Mouse (Mus musculus): ENCODE data around the gene Lingo2. TPM values are rescaled to one million over a fixed set of nuclear protein-coding genes. Genes with fewer than 3 reads are reported as not detected.
"Not testable (repeated sequence)": the region's sequence is repeated elsewhere in the genome, so short reads cannot be mapped to it uniquely, and the experiment has no call there.

The Lingo2 gene
- polyA plus RNA-seq, 1 experiment from 2014 or later: 1.0 TPM

DNA sequence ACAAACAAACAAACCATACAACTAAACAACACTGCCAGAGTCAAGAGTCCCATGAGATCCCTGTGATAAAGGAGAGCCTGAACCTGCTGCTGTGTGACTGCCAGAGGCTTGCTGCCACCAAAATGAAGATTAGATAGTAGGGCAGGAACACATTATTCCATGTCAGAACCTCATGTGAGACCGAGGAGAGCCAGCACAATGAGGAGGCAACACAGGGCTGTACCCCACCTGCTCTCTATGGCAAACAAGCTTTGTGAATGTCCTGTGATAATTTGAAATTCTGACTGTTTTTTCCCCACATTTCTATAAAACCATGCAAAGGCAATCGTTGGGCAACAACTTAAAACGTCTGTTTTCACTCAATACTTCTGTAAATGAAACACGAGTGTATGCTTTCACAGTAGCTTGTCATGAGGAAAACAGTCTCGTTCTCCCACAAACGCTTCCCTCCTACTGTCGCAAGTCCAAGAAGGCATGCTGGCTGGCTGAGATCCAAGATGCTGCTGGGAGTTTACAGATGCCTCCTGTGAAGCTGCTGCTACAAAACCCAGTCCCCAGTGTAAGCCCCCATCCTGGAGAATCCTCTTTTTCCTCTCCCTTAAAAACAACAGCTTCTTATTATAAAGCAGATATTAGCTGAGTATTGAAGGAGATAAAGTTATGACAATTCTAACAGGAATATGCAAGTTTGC lies 765.2 kb downstream of the Lingo2 start:
- Histone ChIP-seq H3K9me3 (no peaks in the 10 kb centered on the region), H3K4me1 (no peaks in the 10 kb centered on the region), H3K27me3 (ENCODE audit: poor library complexity, severe bottlenecking) (no peaks in the 10 kb centered on the region), H3K4me3 (no peak overlapping the region), H3K27ac (no peak overlapping the region), H3K36me3 (replicated peaks) (no peaks in the 10 kb centered on the region)
- DNase-seq (ENCODE audit: extremely low spot score, low spot score): no peak
- WGBS: 75% methylated on average over 7 of the region's 7 CpGs

DNA sequence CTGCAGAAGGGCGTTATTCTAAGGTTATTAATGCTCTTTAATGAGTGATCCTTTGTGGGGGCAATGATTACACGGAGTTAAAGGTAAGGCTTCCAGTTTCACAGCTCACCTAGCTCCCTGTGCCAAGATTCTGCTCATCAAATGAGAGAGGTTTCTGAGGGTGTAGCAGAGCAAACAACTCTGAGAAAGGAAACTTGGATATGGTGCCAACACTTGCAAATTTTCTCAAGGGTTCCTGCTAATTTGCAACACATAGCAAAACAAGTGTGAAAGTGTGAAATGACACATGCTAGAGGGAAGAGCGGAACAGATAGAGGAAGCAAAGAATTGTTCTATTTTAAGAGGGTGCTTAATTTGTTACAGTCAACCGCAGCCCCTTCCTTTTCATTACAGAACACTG lies 767.9 kb downstream of the Lingo2 start:
- H3K36me3 ChIP-seq (replicated peaks): no peaks in the 10 kb centered on the region
- H3K4me3 ChIP-seq: no peak overlapping the region
- H3K27me3 ChIP-seq (ENCODE audit: poor library complexity, severe bottlenecking): no peaks in the 10 kb centered on the region
- H3K9me3 ChIP-seq: no peaks in the 10 kb centered on the region
- 80% methylated on average over 4 of the region's 4 CpGs for WGBS
- no peak overlapping the region for H3K27ac ChIP-seq
- H3K4me1 ChIP-seq: no peaks in the 10 kb centered on the region
- no peak for DNase-seq (ENCODE audit: extremely low spot score, low spot score)

DNA sequence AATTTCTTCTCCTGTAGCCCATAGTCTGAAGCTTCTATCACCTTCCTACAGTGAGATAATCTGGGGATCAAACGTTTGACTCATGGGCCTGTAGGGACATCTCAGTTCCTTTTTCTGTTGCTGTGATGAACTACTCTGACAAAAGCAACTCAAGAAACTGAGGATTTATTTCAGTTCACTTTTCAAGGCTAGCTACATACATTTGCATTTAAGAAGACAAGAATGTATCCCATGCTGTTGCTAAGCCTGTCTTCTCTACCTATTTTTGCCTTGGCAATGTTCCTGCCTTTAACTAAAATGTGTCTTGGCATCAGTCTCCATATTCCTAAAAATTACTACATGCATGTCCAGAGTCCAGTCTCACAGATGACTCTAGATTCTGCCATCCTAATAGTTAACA lies 781.4 kb downstream of the Lingo2 start:
- H3K27me3 ChIP-seq (ENCODE audit: poor library complexity, severe bottlenecking): no peaks in the 10 kb centered on the region
- 39% methylated on average over 1 of the region's 1 CpGs for WGBS
- no peaks in the 10 kb centered on the region for H3K4me1 ChIP-seq
- H3K27ac ChIP-seq: no peak overlapping the region
- DNase-seq (ENCODE audit: extremely low spot score, low spot score): no peak
- H3K36me3 ChIP-seq (replicated peaks): no peaks in the 10 kb centered on the region
- H3K4me3 ChIP-seq: no peak overlapping the region
- H3K9me3 ChIP-seq: no peaks in the 10 kb centered on the region

DNA sequence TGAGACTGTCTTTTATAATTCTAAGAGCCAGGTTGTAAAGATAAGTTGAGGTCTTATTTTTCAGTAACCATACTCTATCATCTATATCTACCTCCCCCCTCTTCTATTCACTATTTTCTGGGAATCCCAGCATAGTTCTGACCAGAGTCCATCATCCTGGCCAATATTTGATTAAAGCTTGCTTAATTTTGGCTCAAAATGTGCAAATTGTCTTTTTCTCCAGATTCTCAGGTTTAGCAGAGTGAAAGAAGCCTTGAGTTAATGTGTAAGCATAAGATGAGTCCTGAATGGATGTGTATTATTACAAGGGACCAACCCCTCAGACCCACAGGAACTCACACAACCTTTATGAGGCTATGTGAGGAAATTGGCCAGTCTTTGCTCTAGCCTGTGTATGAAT lies 820.2 kb downstream of the Lingo2 start:
- H3K4me1 ChIP-seq: no peaks in the 10 kb centered on the region
- DNase-seq (ENCODE audit: extremely low spot score, low spot score): no peak
- no peaks in the 10 kb centered on the region for H3K27me3 ChIP-seq (ENCODE audit: poor library complexity, severe bottlenecking)

DNA sequence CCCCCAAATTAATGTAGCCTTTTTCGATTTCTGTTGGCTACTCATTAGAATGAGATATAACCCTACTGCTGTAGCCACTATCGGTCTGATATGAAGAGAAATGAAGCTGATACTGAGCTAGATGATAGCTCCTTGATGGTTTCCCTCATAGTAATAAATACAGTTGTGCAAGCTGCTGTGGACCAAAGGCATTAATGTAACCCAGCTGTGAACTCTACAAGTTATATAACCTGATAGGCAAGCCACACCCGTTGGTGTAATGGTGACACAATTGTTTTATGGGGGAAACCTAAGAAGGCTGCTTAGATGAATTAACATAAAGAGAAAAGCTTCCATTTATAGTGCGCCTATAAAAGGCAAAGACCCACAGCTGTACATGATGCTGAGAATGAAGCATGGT lies 856.1 kb downstream of the Lingo2 start:
- no peak overlapping the region for H3K27ac ChIP-seq
- DNase-seq (ENCODE audit: extremely low spot score, low spot score): no peak
- no peaks in the 10 kb centered on the region for H3K9me3 ChIP-seq
- H3K36me3 ChIP-seq (replicated peaks): no peaks in the 10 kb centered on the region
- H3K27me3 ChIP-seq (ENCODE audit: poor library complexity, severe bottlenecking): no peaks in the 10 kb centered on the region
- H3K4me1 ChIP-seq: no peaks in the 10 kb centered on the region
- 87% methylated on average over 4 of the region's 4 CpGs for WGBS
- H3K4me3 ChIP-seq: no peak overlapping the region

More for the DNA sequence above, 820.2 kb downstream of the Lingo2 start:
- Histone ChIP-seq H3K27ac (no peak overlapping the region), H3K9me3 (no peaks in the 10 kb centered on the region), H3K4me3 (no peak overlapping the region), H3K36me3 (replicated peaks) (no peaks in the 10 kb centered on the region)

DNA sequence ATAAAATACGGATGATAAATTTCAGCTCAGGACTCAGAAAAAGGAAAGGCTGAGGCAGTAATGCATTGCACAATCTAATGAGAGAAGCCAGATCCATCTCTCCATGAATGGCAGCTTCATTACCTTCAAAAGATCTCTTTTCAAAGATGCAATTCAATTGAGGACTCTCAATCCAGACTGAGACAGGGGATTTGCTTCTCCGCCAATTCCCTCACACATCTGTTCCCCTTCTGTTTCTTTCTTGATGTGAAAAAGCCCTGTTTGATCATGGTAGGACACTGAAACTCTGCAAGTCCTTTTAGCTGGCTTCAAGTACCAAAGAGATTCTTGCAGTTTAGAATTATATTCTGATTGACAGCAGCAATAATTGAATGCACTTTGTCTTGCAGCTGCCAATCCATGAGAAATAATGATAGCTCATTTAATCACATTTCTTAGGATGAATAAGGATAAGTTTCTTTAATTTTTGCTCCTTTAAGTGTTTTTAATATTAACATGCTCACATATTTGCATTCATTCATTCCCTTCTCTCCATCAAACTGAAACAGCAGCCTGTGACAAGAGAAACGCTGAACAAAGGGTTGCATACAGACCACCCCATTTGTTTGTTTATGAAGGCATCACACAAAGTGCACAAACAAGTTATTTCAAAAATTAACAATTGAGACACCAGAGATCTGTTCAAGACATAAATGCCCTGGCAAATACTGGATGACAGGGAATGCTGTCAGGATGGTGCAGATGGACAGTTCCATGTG lies 870.3 kb downstream of the Lingo2 start:
- no peak for DNase-seq (ENCODE audit: extremely low spot score, low spot score)
- H3K27me3 ChIP-seq (ENCODE audit: poor library complexity, severe bottlenecking): no peaks in the 10 kb centered on the region
- H3K4me3 ChIP-seq: no peak overlapping the region
- 35% methylated on average over 3 of the region's 3 CpGs for WGBS
- H3K27ac ChIP-seq: peak overlapping the region; percentile 20; the same call in 1 of the 2 replicates
- H3K9me3 ChIP-seq: no peaks in the 10 kb centered on the region
- peaks cover 16% of the 10 kb centered on the region for H3K4me1 ChIP-seq
- no peaks in the 10 kb centered on the region for H3K36me3 ChIP-seq (replicated peaks)

DNA sequence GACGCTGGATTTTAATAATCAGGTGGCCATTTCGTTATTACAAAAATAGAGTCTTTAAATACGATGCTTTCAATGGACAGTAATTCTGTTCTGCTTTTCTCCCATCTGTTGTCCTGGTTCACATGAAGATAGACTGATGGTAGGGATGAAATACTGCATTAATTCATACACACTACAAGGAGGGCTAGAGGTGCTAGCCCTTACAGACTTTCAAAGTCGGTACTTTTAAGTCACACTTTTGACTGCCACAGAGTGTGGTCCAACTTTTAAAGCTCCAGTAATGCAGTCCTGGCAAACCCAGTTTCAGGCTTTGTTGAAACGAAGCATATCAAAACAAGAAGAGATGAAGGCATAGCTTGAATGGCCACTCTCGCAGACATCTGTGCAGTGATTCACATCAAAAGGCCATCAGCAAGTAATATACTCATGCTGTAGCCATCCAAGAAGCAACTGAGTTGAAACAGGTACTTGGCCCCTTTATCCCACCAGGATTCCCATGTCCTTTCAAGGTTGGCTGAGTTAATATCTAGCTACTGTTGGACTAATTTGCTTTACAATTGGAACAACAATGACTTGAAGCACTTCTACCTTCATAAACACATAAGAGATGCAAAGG lies 872.5 kb downstream of the Lingo2 start:
- peaks cover 16% of the 10 kb centered on the region for H3K4me1 ChIP-seq
- 89% methylated on average over 6 of the region's 6 CpGs for WGBS
- H3K36me3 ChIP-seq (replicated peaks): no peaks in the 10 kb centered on the region
- H3K27me3 ChIP-seq (ENCODE audit: poor library complexity, severe bottlenecking): no peaks in the 10 kb centered on the region
- H3K9me3 ChIP-seq: no peaks in the 10 kb centered on the region
- H3K4me3 ChIP-seq: no peak overlapping the region
- H3K27ac ChIP-seq: no peak overlapping the region
- DNase-seq (ENCODE audit: extremely low spot score, low spot score): no peak

DNA sequence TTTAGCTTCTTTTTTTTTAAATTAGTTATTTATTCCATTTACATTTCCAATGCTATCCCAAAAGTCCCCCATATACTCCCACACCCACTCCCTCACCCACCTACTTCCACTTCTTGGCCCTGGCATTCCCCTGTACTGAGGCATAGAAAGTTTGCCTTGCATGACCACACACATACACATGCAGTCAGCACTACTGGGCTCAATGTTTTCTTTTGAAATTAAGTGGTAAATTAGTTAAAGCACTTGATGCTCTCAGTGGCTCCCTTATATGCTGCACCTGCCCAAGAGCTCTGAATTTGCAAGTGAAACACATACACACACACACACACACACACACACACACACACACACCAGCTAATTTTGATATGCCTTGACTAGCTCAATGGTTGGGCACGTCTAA lies 886.8 kb downstream of the Lingo2 start:
- not testable (repeated sequence) for DNase-seq (ENCODE audit: extremely low spot score, low spot score); H3K4me1 ChIP-seq; H3K36me3 ChIP-seq (replicated peaks); H3K4me3 ChIP-seq; H3K9me3 ChIP-seq; H3K27ac ChIP-seq; H3K27me3 ChIP-seq (ENCODE audit: poor library complexity, severe bottlenecking)
- WGBS: 81% methylated on average over 1 of the region's 1 CpGs

DNA sequence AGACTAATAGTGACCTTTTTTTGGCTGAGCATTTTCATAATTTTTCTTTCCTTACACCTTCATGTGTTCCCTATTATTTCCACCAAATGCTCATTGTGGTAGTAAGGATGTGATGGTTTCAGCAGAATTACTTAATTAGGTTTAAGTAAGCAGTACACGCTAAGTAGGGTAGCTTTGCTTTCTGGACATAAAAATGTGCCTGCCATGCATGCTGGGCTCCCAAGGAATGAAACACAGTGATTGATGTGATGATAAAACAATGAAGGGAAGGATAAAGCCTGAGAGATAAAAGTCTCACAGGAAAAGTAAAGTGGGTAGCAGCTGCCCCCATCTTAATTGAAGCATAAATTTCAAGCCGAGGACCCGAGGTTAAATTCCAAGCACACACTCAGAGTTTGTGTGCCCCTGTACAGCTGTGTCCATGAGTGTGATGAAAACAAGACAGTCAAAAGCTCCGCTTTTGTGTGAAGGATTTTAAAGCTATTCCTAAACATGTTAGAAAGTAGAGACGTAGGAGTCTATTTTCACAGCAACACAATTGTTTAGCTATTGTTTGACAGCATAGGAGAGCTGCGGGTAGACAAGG lies 898.7 kb downstream of the Lingo2 start:
- Histone ChIP-seq H3K4me3 (no peak overlapping the region), H3K4me1 (peaks cover 7% of the 10 kb centered on the region; the same call in 1 of the 2 replicates), H3K27ac (no peak overlapping the region), H3K27me3 (ENCODE audit: poor library complexity, severe bottlenecking) (no peaks in the 10 kb centered on the region), H3K36me3 (replicated peaks) (no peaks in the 10 kb centered on the region), H3K9me3 (no peaks in the 10 kb centered on the region)
- 78% methylated on average over 6 of the region's 6 CpGs for WGBS
- DNase-seq (ENCODE audit: extremely low spot score, low spot score): no peak

DNA sequence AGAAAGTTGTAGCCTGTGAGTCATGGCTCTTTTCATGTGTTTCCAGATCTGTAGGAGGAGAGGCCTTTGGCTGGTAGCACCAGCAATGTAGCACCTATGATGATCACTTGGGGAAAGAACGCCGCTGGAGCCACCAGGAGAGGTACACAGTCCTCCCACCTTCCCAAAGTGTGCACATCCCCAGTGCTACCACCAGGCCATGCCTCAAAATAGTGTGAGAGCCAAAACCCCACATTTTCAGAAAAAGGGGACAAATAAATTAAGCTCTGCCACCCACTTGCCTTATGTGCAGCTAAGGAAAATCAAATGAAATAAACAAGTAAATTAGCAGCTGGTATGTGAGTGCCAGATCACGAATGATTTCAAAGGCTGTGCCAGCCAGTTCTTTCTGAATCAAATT lies 911.2 kb downstream of the Lingo2 start:
- Histone ChIP-seq H3K27me3 (ENCODE audit: poor library complexity, severe bottlenecking) (no peaks in the 10 kb centered on the region), H3K4me3 (no peak overlapping the region), H3K36me3 (replicated peaks) (no peaks in the 10 kb centered on the region), H3K27ac (no peak overlapping the region), H3K9me3 (no peaks in the 10 kb centered on the region), H3K4me1 (no peaks in the 10 kb centered on the region)
- WGBS: 92% methylated on average over 3 of the region's 3 CpGs
- DNase-seq (ENCODE audit: extremely low spot score, low spot score): no peak

DNA sequence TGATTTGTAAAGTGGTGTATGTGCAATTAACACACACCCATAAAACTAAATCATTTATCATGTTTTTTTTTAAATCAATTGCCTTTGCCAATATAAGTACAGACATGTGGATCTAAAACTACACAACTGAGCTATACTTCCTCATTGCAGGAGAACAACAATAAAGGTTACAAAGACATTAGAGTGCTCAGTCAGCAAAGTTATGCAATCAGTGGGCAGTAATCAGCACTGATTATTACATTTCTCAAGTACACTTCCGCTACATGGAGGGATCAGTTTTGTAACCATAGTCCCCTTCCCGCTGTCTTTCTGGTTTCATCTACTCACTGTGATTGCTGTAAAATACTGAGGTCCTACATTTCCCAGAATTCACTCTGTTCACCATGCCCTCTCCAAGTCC lies 912.8 kb downstream of the Lingo2 start:
- no peaks in the 10 kb centered on the region for H3K27me3 ChIP-seq (ENCODE audit: poor library complexity, severe bottlenecking)
- H3K36me3 ChIP-seq (replicated peaks): no peaks in the 10 kb centered on the region
- no peak for DNase-seq (ENCODE audit: extremely low spot score, low spot score)
- no peaks in the 10 kb centered on the region for H3K9me3 ChIP-seq
- H3K4me1 ChIP-seq: no peaks in the 10 kb centered on the region
- WGBS: 94% methylated on average over 2 of the region's 2 CpGs
- H3K27ac ChIP-seq: no peak overlapping the region
- no peak overlapping the region for H3K4me3 ChIP-seq

DNA sequence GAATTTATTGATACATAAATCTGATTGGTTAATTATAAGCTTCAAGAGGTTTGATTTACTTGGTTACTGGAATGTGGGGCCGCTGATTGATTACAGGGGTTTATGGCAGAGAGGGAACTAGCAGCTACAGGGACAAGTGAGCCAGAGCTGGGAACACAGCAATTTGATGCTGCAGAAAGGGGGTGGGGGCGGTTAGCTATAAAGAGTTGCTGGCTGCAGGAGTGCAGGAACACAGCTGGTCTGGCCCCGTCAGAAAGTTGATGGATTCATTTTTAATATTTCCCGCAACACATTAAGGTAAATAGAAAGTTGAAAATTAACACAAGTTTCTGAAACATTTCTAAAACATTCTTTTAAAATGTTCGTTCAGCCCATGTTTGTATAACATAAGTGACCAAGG lies 919.5 kb downstream of the Lingo2 start:
- H3K27me3 ChIP-seq (ENCODE audit: poor library complexity, severe bottlenecking): no peaks in the 10 kb centered on the region
- H3K36me3 ChIP-seq (replicated peaks): no peaks in the 10 kb centered on the region
- H3K4me1 ChIP-seq: no peaks in the 10 kb centered on the region
- WGBS: 86% methylated on average over 5 of the region's 5 CpGs
- no peak overlapping the region for H3K27ac ChIP-seq
- no peak for DNase-seq (ENCODE audit: extremely low spot score, low spot score)
- H3K9me3 ChIP-seq: no peaks in the 10 kb centered on the region
- no peak overlapping the region for H3K4me3 ChIP-seq

DNA sequence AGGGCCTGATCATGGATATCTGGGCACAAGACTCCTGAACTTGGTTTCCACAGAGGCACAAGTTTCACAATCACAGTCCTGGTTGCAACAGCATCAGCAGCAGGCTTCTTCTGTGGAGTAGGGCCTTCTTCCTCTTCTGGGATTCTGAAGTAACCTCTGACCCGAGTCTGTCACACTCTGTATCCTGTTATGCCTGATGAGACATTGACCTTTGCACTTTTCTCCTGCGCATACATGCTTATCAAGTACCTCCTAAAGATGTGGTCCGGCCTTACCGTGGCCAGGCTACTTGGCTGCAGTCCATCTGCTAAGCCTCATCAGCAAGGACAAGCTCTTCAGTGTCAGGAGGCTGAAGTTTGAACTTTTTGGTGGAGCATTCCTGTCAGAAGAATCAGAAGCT lies 937.4 kb downstream of the Lingo2 start:
- H3K27ac ChIP-seq: no peak overlapping the region
- 84% methylated on average over 4 of the region's 4 CpGs for WGBS
- DNase-seq (ENCODE audit: extremely low spot score, low spot score): no peak
- H3K36me3 ChIP-seq (replicated peaks): no peaks in the 10 kb centered on the region
- no peaks in the 10 kb centered on the region for H3K9me3 ChIP-seq
- H3K27me3 ChIP-seq (ENCODE audit: poor library complexity, severe bottlenecking): no peaks in the 10 kb centered on the region
- no peak overlapping the region for H3K4me3 ChIP-seq
- no peaks in the 10 kb centered on the region for H3K4me1 ChIP-seq

Data from forebrain, embryonic 10.5 days (tissue).